Mouse (Mus musculus) bone marrow macrophage, adult 2 months (primary cell): ENCODE measurements at regions not wholly inside any gene's neighbourhood (a gene's known extent, or its start where the extent isn't known, plus 50 kb on each side); places are given as distances from the start of the nearest gene placed in this dataset.

ENCODE experiments used
- CTCF ChIP-seq: IDR thresholded peaks from 2 replicates; pipeline ENCODE4 v1.5.1; 2012; ENCODE audit warnings: low read depth, mild to moderate bottlenecking, low read length, moderate library complexity
- POLR2A ChIP-seq: IDR thresholded peaks from 2 replicates; pipeline ENCODE4 v1.6.1; 2012; ENCODE audit warnings: mild to moderate bottlenecking, low read depth, low read length, borderline replicate concordance

GRCm38 (mm10) chr7:124785896-124786295, 658.6 kb upstream of the Kdm8 start:
- TF ChIP-seq CTCF, result no peak
- no peak for TF ChIP-seq POLR2A
